Mouse (Mus musculus): Measurements from ENCODE around the gene Prn.

Prn gene

DNA sequence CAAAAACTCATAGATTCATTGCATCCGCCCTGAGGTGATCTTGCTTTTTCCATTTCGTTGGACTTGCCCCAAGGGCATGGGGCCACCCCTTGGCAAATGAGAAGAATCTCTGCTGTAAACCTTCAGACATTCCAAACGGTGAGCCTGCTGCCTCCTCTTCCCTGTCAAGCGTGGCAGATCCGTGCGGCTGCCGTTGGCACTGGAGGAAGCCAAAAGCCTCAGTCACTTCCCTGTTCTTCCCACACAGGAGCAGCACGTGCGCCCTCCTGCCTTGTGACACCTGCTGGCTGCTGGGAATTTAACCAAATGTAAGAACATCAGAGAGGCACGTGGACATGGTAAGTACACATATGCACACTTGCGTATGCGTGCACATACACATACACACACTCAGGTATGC lies 86.0 kb downstream of the Prn start:
- peak in 1 of 2 experiments; percentile 68 for DNase-seq (ENCODE audit: low spot score in 2 of 2)

GRCm38 (mm10) chr2:131996369-131996768 lies 86.6 kb downstream of the Prn start:
- DNase-seq (ENCODE audit: low spot score in 2 of 2), result no peak

DNA sequence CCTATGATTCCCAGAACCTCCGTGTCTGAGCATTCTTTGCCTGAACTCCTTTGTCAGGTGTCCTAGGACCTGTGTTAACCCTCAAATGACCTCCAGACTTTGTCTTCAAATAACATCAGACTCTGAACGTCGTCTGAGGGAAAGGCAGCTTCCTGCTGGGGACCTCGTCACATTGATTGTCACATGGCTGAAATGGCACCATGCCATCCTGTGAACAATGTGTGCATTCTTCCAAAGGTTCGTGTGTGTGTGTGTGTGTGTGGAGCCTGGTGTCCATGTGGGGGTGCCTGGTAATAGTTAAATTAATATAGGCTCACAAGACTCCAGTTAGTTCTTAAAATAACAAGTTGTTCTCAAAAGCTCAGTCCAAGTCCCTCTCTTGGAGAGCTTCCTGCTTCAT lies 87.6 kb downstream of the Prn start:
- no peak for DNase-seq (ENCODE audit: low spot score in 2 of 2)

DNA sequence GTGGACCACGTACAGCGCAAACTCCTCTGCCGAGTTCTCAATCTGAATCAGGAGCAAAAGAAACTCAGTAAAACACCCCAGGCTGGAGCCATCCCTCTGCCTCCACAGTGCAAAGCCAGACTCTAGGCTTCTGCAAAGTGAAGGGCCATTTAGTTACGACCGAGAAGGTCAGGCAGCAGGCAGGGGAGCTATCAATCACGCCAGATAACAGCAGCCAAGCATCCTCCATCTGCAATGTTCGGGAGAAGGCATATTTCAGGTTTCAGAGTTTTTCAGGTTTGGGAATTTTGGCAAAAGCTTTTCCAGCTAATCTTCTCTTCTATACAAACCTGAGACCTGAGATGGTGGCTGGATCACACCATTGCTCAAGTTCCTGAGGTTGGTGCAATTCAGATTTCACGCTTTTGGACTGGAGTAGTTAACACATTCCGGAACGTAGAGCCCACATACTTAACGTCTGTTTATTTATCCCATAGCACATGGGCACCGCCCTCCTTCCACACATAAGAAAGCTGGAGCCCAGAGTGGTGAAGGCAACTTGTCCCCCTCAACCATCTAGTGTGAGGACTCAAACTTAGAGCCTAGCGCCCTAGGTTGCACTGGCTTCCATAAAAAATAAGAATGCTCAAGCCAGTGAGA lies 92.1 kb downstream of the Prn start:
- no peak for DNase-seq (ENCODE audit: low spot score in 2 of 2)

- no peak for DNase-seq (ENCODE audit: low spot score in 2 of 2)
These were observed 94.2 kb downstream of the Prn start for GRCm38 (mm10) chr2:132003916-132004315.

DNA sequence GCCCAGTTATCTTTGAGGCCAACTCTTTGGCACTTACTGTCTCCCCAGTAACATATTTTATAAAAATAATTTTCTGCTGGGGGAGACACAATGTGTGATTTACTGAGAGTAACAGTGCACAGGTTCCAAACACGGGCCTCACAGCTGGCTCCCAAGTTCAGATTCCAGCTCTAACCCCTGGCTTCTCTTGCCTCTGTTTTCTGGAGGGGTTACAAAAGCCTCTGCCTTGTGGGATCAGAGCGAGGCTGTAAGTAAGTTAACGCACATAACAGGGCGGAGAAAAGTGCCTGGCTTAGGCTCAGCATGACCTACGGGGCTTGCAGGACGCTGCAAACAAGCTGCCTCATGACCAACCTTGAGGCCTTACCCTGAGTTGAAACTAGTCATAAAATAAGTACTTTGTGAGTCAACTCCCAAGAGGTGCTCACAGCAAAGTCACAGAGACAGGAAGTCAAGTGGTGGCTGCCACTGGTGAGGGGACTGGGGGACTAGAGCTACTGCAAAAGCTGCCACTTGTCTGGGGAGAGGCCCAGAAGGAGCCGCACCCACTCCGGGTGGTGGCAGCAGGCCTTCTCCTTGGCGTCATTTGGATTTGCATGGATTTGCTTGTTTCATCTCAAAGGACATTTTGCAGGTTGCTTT lies 94.9 kb downstream of the Prn start:
- DNase-seq (ENCODE audit: low spot score in 2 of 2), result no peak

DNA sequence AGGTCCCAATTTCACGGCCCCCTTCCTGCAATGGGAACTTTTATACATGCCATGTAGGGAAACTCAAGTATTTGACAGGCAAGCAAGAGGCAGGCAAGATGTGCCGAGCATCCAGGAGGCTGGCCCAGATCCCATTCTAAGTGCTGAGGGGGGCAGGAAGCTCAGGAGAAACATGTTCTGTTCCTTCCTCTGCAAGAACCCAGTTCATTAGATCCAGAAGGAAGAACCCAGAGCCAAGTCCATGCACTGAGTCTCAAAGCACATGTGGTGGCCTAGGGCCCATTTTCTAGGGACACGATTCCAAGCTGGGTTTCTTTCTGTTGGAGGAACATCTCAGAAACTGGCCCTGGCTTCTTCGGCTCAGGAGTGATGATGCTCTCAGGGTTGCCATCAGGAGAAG lies 95.7 kb downstream of the Prn start:
- DNase-seq (ENCODE audit: low spot score in 2 of 2), result no peak

Data from left cerebral cortex, adult 9 months (tissue).